Mouse (Mus musculus): ENCODE data around the gene Samd13. TPM values are rescaled to one million over a fixed set of nuclear protein-coding genes. Genes with fewer than 3 reads are reported as not detected.
A peak's percentile ranks its signal among the peaks of the same experiment; 100 is the strongest.

Gene Samd13
- polyA plus RNA-seq, 1 experiment from 2014 or later = 0.30 TPM

DNA sequence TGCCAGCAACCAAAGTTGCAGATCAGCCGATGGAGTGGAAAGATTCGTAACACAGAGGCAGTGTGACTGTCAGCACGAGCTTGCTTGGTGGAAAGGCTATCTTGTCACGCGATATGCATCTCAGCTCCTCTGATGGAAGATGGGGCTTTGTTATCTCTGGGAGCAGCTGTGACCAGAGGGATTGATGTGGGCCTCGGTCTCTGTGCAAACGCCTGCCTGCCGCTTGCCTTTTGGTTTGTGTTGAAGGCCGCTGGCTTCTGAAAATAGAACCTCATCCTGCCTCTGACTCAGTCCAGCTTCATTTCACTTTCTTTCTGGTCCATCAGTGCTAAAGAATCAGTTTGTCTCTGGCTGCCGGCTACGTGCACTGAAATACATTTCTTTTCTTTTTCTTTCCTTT lies 13.6 kb upstream of the Samd13 start:
- no peak overlapping the region for H3K27ac ChIP-seq (replicated peaks)
- H3K4me3 ChIP-seq = no peak overlapping the region
- H3K27me3 ChIP-seq = no peaks in the 10 kb centered on the region
- H3K4me1 ChIP-seq (replicated peaks) = no peaks in the 10 kb centered on the region
- WGBS = 55% methylated on average over 11 of the region's 11 CpGs
- ATAC-seq (ENCODE audit: low FRiP score, low read depth) = no peak
- no peak overlapping the region for H3K9ac ChIP-seq
- no peaks in the 10 kb centered on the region for H3K36me3 ChIP-seq
- no peak overlapping the region for H3K4me2 ChIP-seq
- H3K9me3 ChIP-seq = no peaks in the 10 kb centered on the region

DNA sequence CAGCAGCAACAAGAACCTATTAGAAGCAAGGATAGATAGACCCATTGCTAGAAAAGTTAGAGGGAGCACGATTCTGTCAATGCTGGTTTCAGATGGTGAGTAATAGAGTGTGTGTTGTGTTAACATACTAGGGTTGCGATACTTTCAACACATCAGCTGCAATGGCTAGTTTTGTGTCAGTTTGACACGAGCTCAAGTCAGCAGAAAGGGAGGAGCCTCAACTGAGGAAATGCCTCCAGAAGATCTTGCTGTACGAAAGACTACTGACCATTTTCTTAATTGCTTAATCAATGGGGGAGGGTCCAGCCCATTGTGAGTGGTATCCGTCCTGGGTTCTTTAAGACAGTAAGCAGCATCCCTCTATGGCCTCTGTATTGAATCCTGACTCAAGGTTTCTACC lies 7.2 kb upstream of the Samd13 start:
- H3K4me1 ChIP-seq (replicated peaks) = no peaks in the 10 kb centered on the region
- H3K4me2 ChIP-seq = no peak overlapping the region
- no peak for ATAC-seq (ENCODE audit: low FRiP score, low read depth)
- H3K9me3 ChIP-seq = no peaks in the 10 kb centered on the region
- WGBS = 76% methylated on average over 5 of the region's 5 CpGs
- no peaks in the 10 kb centered on the region for H3K36me3 ChIP-seq
- H3K9ac ChIP-seq = no peak overlapping the region
- no peaks in the 10 kb centered on the region for H3K27me3 ChIP-seq
- H3K27ac ChIP-seq (replicated peaks) = no peak overlapping the region
- H3K4me3 ChIP-seq = no peak overlapping the region

DNA sequence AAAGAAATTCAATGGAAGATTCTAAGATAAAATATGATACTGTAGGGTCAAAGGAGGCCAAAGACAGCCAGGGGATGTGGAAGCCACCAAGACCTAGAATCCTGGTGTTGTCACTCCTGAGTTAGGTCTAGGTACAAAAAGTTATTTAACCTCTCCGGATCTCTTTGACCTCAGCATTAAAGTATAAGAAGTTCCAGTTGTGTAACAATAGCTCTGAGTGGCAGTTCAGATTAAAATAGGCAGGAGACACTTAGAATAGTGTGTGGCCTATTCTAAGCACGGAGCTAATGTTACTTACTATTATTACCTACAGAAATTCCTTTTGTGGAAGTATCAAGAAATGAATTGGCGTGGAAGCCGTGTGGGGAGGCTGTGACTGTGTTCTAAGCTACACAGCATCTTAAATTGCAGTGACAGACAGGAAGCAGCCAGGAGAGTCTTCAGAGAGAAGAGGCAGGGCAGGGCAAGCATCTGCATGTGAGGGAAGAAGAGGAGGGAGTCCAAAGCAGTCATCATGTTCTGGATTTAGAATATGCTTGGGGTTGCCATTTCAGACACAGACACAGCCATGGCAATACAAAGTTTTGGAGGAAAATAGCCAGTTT lies 1.8 kb upstream of the Samd13 start:
- no peak for ATAC-seq (ENCODE audit: low FRiP score, low read depth)

DNA sequence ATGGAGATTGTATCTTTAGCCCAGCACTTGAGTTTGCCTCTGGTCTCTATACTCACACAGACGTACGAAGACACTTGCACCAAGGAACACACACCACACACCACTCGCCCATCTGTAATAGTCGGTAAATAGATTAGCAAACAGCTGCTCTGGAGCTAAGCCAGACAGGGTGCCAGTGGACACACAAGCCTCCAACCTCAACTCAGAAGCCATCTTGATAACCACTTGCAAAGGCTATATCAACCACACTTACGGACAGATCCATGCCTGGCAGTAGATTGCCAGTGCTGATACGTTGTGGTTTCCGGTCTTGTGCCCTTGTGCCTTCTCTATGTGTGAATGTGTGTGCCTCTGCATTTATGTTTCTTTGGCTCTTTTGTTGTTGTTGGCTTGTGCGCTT lies 1.0 kb upstream of the Samd13 start:
- Histone ChIP-seq H3K27ac (replicated peaks) (no peak overlapping the region), H3K4me2 (no peak overlapping the region), H3K9ac (no peak overlapping the region), H3K27me3 (0 out of 2 replicates have a peak, but pooled peaks cover 5% of the 10 kb centered on the region), H3K36me3 (no peaks in the 10 kb centered on the region), H3K9me3 (no peaks in the 10 kb centered on the region), H3K4me3 (no peak overlapping the region), H3K4me1 (replicated peaks) (peaks cover 13% of the 10 kb centered on the region)
- WGBS = 95% methylated on average over 8 of the region's 8 CpGs
- ATAC-seq (ENCODE audit: low FRiP score, low read depth) = no peak

More for the DNA sequence above, 1.8 kb upstream of the Samd13 start:
- Histone ChIP-seq H3K27me3 (0 out of 2 replicates have a peak, but pooled peaks cover 5% of the 10 kb centered on the region), H3K4me3 (no peak overlapping the region), H3K36me3 (no peaks in the 10 kb centered on the region), H3K27ac (replicated peaks) (no peak overlapping the region), H3K4me1 (replicated peaks) (peaks cover 8% of the 10 kb centered on the region), H3K4me2 (no peak overlapping the region), H3K9ac (no peak overlapping the region), H3K9me3 (no peaks in the 10 kb centered on the region)
- WGBS = 86% methylated on average over 4 of the region's 4 CpGs

DNA sequence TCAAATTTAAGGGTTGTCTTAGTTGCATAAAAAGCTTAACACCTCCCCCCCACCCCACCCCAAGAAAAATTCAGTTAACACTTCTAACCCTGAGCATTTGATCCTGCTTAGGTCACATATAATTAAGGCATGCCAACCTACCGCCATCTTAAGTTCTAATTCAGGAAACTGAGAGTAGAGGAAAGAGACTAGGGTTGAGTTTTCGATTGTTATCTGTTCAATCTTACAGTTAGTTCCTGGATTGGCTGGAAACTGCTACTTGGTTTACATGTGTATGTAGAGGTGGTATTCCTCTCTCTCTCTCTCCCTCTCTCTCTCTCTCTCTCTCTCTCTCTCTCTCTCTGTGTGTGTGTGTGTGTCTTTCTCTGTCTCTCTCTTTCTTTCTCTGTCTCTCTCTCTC lies 2.3 kb downstream of the Samd13 start:
- Histone ChIP-seq H3K9ac (no peak overlapping the region), H3K4me1 (replicated peaks) (peaks cover 15% of the 10 kb centered on the region), H3K9me3 (no peaks in the 10 kb centered on the region), H3K27me3 (0 out of 2 replicates have a peak, but pooled peaks cover 5% of the 10 kb centered on the region), H3K4me2 (no peak overlapping the region), H3K4me3 (no peak overlapping the region), H3K27ac (replicated peaks) (no peak overlapping the region), H3K36me3 (no peaks in the 10 kb centered on the region)
- no peak for ATAC-seq (ENCODE audit: low FRiP score, low read depth)
- 81% methylated on average over 2 of the region's 2 CpGs for WGBS

DNA sequence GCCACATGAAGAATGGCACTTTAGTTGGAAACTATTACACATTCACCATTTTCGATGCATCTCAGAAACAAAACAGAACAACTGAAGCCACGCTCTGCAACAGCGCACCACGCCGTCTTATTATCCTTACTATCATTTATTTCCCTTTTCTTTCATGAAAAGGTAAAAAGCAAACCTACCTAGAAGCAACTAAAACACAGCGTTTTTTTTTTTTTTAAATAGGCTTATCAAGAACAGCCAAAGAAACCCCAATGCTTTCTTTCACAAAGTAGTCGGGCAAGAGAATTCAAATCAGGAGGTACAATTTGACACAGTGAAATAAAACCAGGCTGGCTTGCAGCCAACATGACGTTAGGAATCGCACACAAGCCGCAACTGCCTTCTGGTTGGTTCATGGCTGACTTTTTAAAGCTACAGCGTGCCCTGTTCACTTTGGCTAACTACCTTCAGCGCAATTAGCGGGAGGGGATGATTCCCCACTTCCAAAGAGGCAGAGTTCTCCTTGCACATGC lies 3.2 kb downstream of the Samd13 start:
- 0 out of 2 replicates have a peak, but pooled peaks cover 5% of the 10 kb centered on the region for H3K27me3 ChIP-seq
- peak overlapping the region; percentile 27 for H3K4me3 ChIP-seq
- no peak for ATAC-seq (ENCODE audit: low FRiP score, low read depth)
- 0 out of 2 replicates have a peak overlapping the region, but pooled peaks have one; percentile 6 for H3K9ac ChIP-seq
- H3K4me2 ChIP-seq = peak overlapping the region; percentile 48
- 40% methylated on average over 13 of the region's 13 CpGs for WGBS
- peak overlapping the region; percentile 4; the same call in 1 of the 2 replicates for H3K27ac ChIP-seq (replicated peaks)
- H3K36me3 ChIP-seq = no peaks in the 10 kb centered on the region
- H3K9me3 ChIP-seq = no peaks in the 10 kb centered on the region
- peaks cover 15% of the 10 kb centered on the region for H3K4me1 ChIP-seq (replicated peaks)

DNA sequence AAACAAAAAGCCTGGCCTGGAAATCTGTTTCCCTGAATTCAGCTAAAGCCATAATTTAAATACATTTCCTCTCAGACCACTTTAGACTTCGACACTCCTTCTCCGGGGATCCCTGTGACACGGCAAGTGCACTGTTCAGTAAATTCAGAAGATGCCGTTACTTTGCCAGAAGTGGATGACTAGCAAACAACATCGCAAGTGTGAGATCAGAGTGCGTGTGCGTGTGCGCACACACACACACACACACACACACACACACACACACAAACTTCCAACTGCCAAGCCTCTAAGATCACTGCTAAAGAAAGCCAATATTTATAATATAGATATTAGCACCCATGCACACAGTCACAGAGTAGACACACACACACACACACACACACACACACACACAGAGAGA lies 3.7 kb downstream of the Samd13 start:
- WGBS = 66% methylated on average over 8 of the region's 8 CpGs
- Histone ChIP-seq H3K4me1 (replicated peaks) (peaks cover 15% of the 10 kb centered on the region), H3K9me3 (no peaks in the 10 kb centered on the region), H3K27ac (replicated peaks) (no peak overlapping the region), H3K36me3 (no peaks in the 10 kb centered on the region), H3K4me2 (peak overlapping the region; percentile 48), H3K9ac (no peak overlapping the region), H3K4me3 (peak overlapping the region; percentile 27), H3K27me3 (0 out of 2 replicates have a peak, but pooled peaks cover 5% of the 10 kb centered on the region)
- ATAC-seq (ENCODE audit: low FRiP score, low read depth) = no peak

DNA sequence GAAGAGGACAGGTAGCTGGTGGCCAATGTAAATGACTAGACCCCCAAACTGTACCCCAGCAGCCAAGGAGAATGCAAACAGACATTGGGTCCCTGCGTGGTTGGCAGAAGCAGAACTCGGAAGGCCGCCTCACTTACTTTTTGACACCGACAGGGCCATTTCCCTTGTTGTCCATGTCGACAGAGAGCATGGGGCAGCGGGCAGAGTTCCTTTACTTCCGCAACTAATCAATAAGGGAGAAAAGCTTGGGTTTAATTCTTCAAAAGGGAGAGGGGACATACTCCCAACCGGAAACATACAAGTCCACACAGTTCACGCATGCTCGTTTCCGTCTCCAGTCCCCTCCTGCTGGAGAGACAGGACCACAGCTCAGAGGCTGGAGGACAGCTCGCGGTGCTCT lies 4.8 kb downstream of the Samd13 start:
- no peaks in the 10 kb centered on the region for H3K27me3 ChIP-seq
- no peak for ATAC-seq (ENCODE audit: low FRiP score, low read depth)
- no peaks in the 10 kb centered on the region for H3K36me3 ChIP-seq
- H3K4me2 ChIP-seq = no peak overlapping the region
- 93% methylated on average over 13 of the region's 13 CpGs for WGBS
- H3K27ac ChIP-seq (replicated peaks) = no peak overlapping the region
- H3K4me3 ChIP-seq = no peak overlapping the region
- peaks cover 15% of the 10 kb centered on the region for H3K4me1 ChIP-seq (replicated peaks)
- H3K9ac ChIP-seq = no peak overlapping the region
- no peaks in the 10 kb centered on the region for H3K9me3 ChIP-seq

DNA sequence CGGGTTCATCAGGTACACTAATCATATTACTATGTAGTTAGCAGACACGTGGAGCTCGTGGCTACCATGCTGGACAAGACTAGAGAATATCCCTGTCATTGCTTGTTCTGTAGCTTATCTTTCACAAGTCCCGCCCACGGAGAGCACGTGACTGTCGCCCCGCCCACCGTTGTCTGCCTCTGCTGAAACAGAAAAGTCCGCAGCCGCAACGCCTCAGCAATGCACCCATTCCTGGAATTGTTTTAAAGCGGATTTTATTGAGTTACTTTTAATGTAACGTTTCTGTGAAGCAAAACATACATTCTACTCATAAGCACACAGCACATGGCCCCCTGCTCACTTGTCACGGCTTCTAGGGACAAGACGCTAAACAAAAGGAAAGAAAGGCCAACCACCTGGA lies 5.7 kb downstream of the Samd13 start:
- no peaks in the 10 kb centered on the region for H3K9me3 ChIP-seq

DNA sequence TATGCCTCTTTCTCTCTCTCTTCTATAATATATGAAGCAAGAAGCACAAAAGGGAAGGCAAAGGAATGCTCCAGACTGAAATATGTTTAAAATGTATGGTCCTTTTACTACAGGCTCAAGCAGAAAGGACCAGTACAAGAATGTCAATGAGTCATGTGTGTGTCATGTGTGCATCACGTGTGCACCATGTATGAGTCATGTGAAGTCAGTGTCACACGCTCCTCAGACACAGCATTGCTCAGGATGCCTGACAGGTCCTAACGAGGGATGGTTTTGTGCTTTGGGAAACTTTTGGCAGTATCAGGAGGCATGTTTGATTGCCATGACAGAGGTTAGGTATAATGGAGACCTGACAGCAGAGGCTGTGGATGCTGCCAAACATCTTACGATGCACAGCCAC lies 9.2 kb downstream of the Samd13 start:
- H3K36me3 ChIP-seq = no peaks in the 10 kb centered on the region
- no peak overlapping the region for H3K4me2 ChIP-seq
- H3K9ac ChIP-seq = no peak overlapping the region
- H3K4me1 ChIP-seq (replicated peaks) = peaks cover under 1% of the 10 kb centered on the region; the same call in 1 of the 2 replicates
- no peaks in the 10 kb centered on the region for H3K27me3 ChIP-seq
- H3K4me3 ChIP-seq = no peak overlapping the region
- ATAC-seq (ENCODE audit: low FRiP score, low read depth) = no peak
- no peak overlapping the region for H3K27ac ChIP-seq (replicated peaks)
- 94% methylated on average over 4 of the region's 4 CpGs for WGBS
- H3K9me3 ChIP-seq = no peaks in the 10 kb centered on the region

More for the DNA sequence above, 5.7 kb downstream of the Samd13 start:
- H3K36me3 ChIP-seq = no peaks in the 10 kb centered on the region
- H3K27me3 ChIP-seq = no peaks in the 10 kb centered on the region
- no peak for ATAC-seq (ENCODE audit: low FRiP score, low read depth)
- WGBS = 93% methylated on average over 16 of the region's 16 CpGs
- H3K9ac ChIP-seq = no peak overlapping the region
- H3K4me2 ChIP-seq = no peak overlapping the region
- H3K4me3 ChIP-seq = no peak overlapping the region
- H3K4me1 ChIP-seq (replicated peaks) = peaks cover 7% of the 10 kb centered on the region
- no peak overlapping the region for H3K27ac ChIP-seq (replicated peaks)

DNA sequence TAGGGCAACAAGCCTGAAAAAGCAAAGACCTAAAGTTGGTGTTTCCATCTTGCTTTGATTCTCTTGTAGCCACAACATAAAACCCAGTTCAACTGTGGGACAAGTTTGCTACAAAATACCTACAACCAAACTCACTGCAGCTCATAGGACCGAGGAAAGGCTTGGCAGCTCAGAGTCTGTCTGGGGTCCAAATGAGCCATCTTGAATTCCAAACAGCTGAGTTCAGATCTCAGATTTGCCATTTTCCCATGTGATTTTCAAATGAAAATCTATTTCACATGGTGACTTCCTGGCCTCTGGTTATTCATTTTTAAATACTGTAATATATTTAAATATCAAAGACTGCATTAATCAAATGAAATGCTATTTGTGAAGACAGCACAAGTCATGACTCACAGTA lies 10.3 kb downstream of the Samd13 start:
- no peak overlapping the region for H3K27ac ChIP-seq (replicated peaks)
- WGBS = 92% methylated on average over 1 of the region's 1 CpGs
- H3K27me3 ChIP-seq = no peaks in the 10 kb centered on the region
- H3K36me3 ChIP-seq = no peaks in the 10 kb centered on the region
- no peak for ATAC-seq (ENCODE audit: low FRiP score, low read depth)
- no peak overlapping the region for H3K4me3 ChIP-seq
- H3K9me3 ChIP-seq = no peaks in the 10 kb centered on the region
- no peaks in the 10 kb centered on the region for H3K4me1 ChIP-seq (replicated peaks)
- H3K4me2 ChIP-seq = no peak overlapping the region
- H3K9ac ChIP-seq = no peak overlapping the region

DNA sequence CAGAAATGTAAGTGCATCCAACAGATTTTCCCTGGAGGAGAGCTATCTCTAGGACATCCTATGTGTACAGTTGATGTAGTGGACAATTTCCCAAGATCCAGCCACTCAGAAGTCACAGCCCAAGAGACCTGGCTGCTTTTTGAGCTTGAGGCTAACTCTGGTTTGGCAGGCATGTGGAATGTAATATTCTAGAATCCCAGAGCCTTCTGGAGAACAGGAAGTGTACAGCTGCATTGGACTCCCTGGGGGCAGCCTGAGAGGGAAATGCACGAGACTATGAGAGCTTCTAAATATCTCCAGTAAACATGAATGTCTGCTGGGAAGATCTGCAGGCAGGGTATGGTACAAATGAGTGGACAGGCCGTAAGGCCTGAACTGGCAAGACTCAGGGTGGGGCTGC lies 14.3 kb downstream of the Samd13 start:
- Histone ChIP-seq H3K9me3 (no peaks in the 10 kb centered on the region), H3K4me2 (no peak overlapping the region), H3K4me3 (no peak overlapping the region), H3K27ac (replicated peaks) (no peak overlapping the region), H3K9ac (no peak overlapping the region), H3K4me1 (replicated peaks) (no peaks in the 10 kb centered on the region), H3K36me3 (no peaks in the 10 kb centered on the region), H3K27me3 (no peaks in the 10 kb centered on the region)
- WGBS = 60% methylated on average over 2 of the region's 2 CpGs
- ATAC-seq (ENCODE audit: low FRiP score, low read depth) = no peak

DNA sequence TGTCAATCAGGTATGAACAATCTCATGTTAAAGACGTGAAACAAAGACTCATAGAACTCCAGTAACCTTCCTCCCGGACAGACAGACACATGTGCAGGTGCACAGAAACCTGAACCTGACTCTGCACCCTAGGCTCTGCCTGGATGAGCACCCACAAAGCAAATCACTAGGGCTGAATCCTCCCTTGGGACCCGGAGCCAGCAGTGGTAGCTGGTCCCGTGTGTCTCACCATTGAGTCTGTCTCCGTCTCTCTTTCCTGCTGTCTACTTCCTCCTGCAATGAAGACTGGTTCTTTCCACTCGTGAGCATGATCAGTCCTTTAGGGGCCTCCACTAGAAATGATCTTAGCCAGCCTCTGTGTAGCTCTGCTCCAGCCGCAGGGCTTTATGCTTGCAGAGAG lies 23.5 kb downstream of the Samd13 start:
- Histone ChIP-seq H3K4me1 (replicated peaks) (no peaks in the 10 kb centered on the region), H3K36me3 (no peaks in the 10 kb centered on the region), H3K9me3 (no peaks in the 10 kb centered on the region), H3K4me3 (no peak overlapping the region), H3K27me3 (no peaks in the 10 kb centered on the region), H3K4me2 (no peak overlapping the region), H3K9ac (no peak overlapping the region), H3K27ac (replicated peaks) (no peak overlapping the region)
- ATAC-seq (ENCODE audit: low FRiP score, low read depth) = no peak
- WGBS = 83% methylated on average over 7 of the region's 7 CpGs
